Mouse (Mus musculus) left cerebral cortex, postnatal 4 days (tissue): ENCODE data around the gene P2rx1. TPM values are rescaled to one million over a fixed set of nuclear protein-coding genes. Genes with fewer than 3 reads are reported as not detected.

Source experiments
- DNase-seq: peaks from one replicate; pipeline ENCODE4 v3.0.0-alpha.2; 2022
- intact Hi-C: fragments of 180-260 bp; cut with DNase I; formaldehyde crosslinking; loops from one replicate; pipeline ENCODE4 v1.15.1; 2025
- microRNA-seq: library from miRNA; unstranded; fragments of <30 nt; microRNA quantifications from one replicate; pipeline ENCODE4 v1.2.0, GENCODE M21; 2022
- total RNA-seq, 2 experiments: library from RNA; stranded (reverse); gene quantifications; 2 replicates each; pipeline ENCODE4 v1.2.3; 2021

The P2rx1 gene
- total RNA-seq, 2 experiments from 2014 or later: 0.28 to 0.50 TPM

DNA sequence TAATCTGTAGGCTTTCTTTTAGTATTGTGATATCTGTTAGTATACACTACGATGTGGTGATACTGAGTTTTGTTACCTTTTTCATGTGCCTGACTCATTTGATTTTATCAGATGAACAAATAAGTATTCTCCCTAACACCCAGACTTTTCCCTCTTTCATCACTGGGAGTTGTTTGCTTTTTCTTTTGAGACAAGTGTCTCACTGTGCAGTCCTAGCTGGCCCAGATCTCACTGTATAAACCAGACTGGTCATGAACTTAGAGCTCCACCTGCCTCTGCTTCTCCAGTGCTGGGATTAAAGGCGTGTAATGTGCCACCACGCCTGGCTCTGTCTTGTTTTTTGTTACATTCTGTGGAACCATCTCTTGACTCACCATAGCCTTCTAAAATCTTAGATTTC, 60.7 kb downstream of the P2rx1 start:
- DNase-seq: no peak
- intact Hi-C loops: no loop called here

DNA sequence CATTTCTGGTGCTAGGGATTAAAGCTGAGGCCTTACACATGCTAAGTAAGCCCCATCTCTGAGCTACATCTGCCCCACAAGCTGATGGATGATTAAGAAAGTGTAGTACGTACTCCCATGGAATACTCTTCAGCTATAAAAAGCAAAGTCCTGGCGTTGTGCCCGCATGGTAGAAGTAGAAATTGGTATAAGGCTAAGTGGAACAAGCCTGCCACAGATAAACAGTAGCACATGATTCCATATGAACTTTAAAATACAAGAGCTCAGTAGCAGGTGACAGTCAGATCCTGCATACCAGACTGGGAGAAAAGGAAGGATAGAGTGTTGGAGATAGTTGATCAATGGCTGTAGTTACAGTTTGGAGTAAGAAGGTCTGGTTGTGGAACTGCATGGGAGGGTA, 62.5 kb downstream of the P2rx1 start:
- intact Hi-C loops: no loop called here
- DNase-seq: no peak

Small RNA genes within 50 kb of the gene (microRNA-seq; reads per million reads assigned to microRNA genes)
- gene Gm44467: not detected

Other genes starting within 250 kb of the P2rx1 start
- 1 to 10 TPM; 6.5 to 7.3 TPM for gene Cyb5d2, start 203.0 kb upstream of the P2rx1 start, total RNA-seq
- 10 to 100 TPM; 56.1 to 57.1 TPM for gene Zzef1, start 202.9 kb upstream of the P2rx1 start, total RNA-seq
- 1 to 10 TPM; 2.3 to 2.5 TPM for gene Atp2a3, start 37.9 kb upstream of the P2rx1 start, total RNA-seq
- gene Camkk1, start 19.9 kb downstream of the P2rx1 start, total RNA-seq: 10 to 100 TPM; 28.7 to 30.5 TPM
- 10 to 100 TPM; 10.4 to 10.7 TPM for gene Ncbp3, start 48.7 kb downstream of the P2rx1 start, total RNA-seq
- gene Itgae, start 91.5 kb downstream of the P2rx1 start, total RNA-seq: not detected
- 1 to 10 TPM; 1.6 TPM for gene Haspin, start 139.2 kb downstream of the P2rx1 start, total RNA-seq
- gene P2rx5, start 161.3 kb downstream of the P2rx1 start, total RNA-seq: 1 to 10 TPM in 1 of 2 experiments, under 1 TPM in 1; 0.72 to 1.0 TPM
- gene Emc6, start 177.9 kb downstream of the P2rx1 start, total RNA-seq: 10 to 100 TPM; 59.8 to 64.3 TPM
- gene Tax1bp3, start 178.0 kb downstream of the P2rx1 start, total RNA-seq: 10 to 100 TPM; 42.2 to 42.5 TPM
- 10 to 100 TPM; 17.7 to 21.1 TPM for gene Ctns, start 199.9 kb downstream of the P2rx1 start, total RNA-seq
- 1 to 10 TPM; 1.1 to 1.2 TPM for gene Shpk, start 200.4 kb downstream of the P2rx1 start, total RNA-seq
- gene Trpv1, start 235.2 kb downstream of the P2rx1 start, total RNA-seq: under 1 TPM; 0.46 to 0.82 TPM